Mouse (Mus musculus) thymus, adult 2 months (tissue): Measurements from ENCODE around the gene Gpr45. TPM values are rescaled to one million over a fixed set of nuclear protein-coding genes. Genes with fewer than 3 reads are reported as not detected.
A peak's percentile ranks its signal among the peaks of the same experiment; 100 is the strongest.

Experiments
- DNase-seq: peaks from one replicate; pipeline ENCODE4 v3.0.0; 2021
- H3K27ac ChIP-seq: fragments of 200-500 bp; 2 replicates; pipeline ENCODE4 v1.5.1; 2012; ENCODE audit warnings: low read length, control low read depth; ENCODE audit not compliant: control insufficient read depth, insufficient read depth
- H3K27me3 ChIP-seq: fragments of 200-500 bp; 2 replicates; pipeline ENCODE4 v1.6.1; 2012; ENCODE audit warnings: mild to moderate bottlenecking, low read length, moderate library complexity, mixed read lengths; ENCODE audit not compliant: control insufficient read depth, insufficient read depth
- H3K36me3 ChIP-seq: fragments of 200-500 bp; 2 replicates; pipeline ENCODE4 v1.6.1; 2012; ENCODE audit warnings: mild to moderate bottlenecking, low read length, moderate library complexity; ENCODE audit not compliant: control insufficient read depth, insufficient read depth
- H3K4me1 ChIP-seq: fragments of 200-500 bp; replicated peaks from 2 replicates; pipeline ENCODE4 v1.6.1; 2012; ENCODE audit warnings: low read length; ENCODE audit not compliant: control insufficient read depth, insufficient read depth
- H3K4me3 ChIP-seq: fragments of 200-500 bp; 2 replicates; pipeline ENCODE4 v1.5.1; 2012; ENCODE audit warnings: mild to moderate bottlenecking, low read length, control low read depth, moderate library complexity; ENCODE audit not compliant: control insufficient read depth, insufficient read depth
- CTCF ChIP-seq: fragments of 200-500 bp; IDR thresholded peaks from 2 replicates; pipeline ENCODE4 v1.5.1; 2012; ENCODE audit warnings: mild to moderate bottlenecking, control low read depth, low read length, moderate library complexity, borderline replicate concordance; ENCODE audit not compliant: control insufficient read depth, poor library complexity, insufficient read depth; ENCODE audit errors: extremely low read depth
- POLR2A ChIP-seq: fragments of 200-500 bp; IDR thresholded peaks from 2 replicates; pipeline ENCODE4 v1.6.1; 2012; ENCODE audit warnings: mild to moderate bottlenecking, low read length, control low read depth, moderate library complexity; ENCODE audit not compliant: control insufficient read depth, poor library complexity, insufficient read depth; ENCODE audit errors: extremely low read depth
- WGBS: fragments of 180-500 bp; shearing (Covaris S2); methylation state at CpG from one replicate; pipeline ENCODE4 v1.1.7; 2018; 5-methylcytosine and 5-hydroxymethylcytosine counted together
- polyA plus RNA-seq: library from polyadenylated mRNA; depleted of rRNA; stranded (reverse); fragments of >200 nt; gene quantifications from 2 replicates; pipeline ENCODE4 v1.2.3, GENCODE M21; 2012

Gpr45 gene
- polyA plus RNA-seq, 1 experiment = 2.4 TPM

DNA sequence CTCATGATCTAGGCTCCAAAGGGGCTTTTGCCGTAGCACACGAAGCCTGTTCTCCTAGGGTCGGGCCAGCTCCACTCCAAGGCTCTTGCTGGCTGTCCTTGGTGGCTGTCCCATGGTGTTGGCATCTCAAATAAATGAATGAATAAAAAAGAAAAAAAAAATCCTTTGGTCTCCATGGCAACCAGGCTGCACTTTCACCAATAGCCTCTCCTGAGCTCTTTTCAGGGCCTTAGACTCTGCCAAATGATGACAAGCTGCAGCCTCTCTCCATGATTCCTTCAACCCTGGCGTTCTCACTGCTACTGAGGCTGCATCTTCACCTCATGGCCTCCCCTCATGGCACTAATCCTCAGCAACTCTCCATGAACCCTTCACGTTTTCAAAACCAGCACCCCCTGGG lies 28.7 kb upstream of the Gpr45 start:
- Histone ChIP-seq H3K36me3 (no peaks in the 10 kb centered on the region), H3K27ac (no peak overlapping the region), H3K4me1 (no peaks in the 10 kb centered on the region), H3K27me3 (no peaks in the 10 kb centered on the region), H3K4me3 (no peak overlapping the region)
- no peak for DNase-seq
- TF ChIP-seq POLR2A (no peak), CTCF (no peak)
- 87% methylated on average over 5 of the region's 5 CpGs for WGBS

DNA sequence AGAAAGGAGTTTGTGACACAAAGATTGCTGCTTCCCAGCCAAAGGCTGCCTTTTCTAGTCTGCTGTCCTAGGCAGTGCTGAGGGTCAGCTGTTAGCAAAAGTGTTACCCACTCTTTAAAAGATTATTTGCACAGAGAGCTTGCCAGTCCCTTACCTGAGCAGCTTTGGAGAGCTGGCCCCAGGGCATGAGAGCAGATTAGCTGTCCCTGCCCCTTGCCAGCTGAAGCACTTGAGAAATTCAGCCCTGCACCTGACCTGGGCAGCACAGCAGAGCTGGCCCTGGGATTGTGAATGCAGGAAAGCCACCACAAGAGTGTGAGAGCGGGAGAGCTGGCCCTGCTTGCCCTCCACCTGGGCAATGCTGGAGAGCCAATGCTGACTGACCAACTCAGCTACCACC lies 19.1 kb upstream of the Gpr45 start:
- no peaks in the 10 kb centered on the region for H3K27me3 ChIP-seq
- no peak overlapping the region for H3K27ac ChIP-seq
- no peak for DNase-seq
- TF ChIP-seq POLR2A (no peak), CTCF (no peak)
- no peaks in the 10 kb centered on the region for H3K36me3 ChIP-seq
- H3K4me1 ChIP-seq = no peaks in the 10 kb centered on the region
- no peak overlapping the region for H3K4me3 ChIP-seq
- 94% methylated on average over 1 of the region's 1 CpGs for WGBS

DNA sequence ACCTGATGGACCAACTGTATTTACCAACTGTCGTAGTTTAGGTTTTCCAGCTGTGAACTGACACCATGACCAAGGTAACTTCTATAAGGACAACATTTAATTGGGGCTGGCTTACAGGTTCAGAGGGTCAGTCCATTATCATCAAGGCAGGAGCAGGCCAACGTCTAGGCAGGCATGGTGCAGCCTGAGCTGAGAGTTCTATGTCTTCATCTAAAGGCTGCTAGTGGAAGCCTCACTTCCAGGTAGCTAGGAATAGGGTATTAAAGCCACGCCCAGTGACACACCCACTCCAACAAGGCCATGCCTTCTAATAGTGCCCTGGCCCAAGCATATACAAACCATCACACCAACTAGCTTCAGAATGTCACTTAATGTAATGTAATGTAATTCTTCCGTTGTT lies 4.2 kb upstream of the Gpr45 start:
- H3K4me1 ChIP-seq = no peaks in the 10 kb centered on the region
- DNase-seq = no peak
- H3K36me3 ChIP-seq = no peaks in the 10 kb centered on the region
- no peak for TF ChIP-seq POLR2A
- no peaks in the 10 kb centered on the region; the same call in 1 of the 2 replicates for H3K27me3 ChIP-seq
- WGBS = 87% methylated on average over 4 of the region's 4 CpGs
- H3K27ac ChIP-seq = no peak overlapping the region
- H3K4me3 ChIP-seq = no peak overlapping the region

DNA sequence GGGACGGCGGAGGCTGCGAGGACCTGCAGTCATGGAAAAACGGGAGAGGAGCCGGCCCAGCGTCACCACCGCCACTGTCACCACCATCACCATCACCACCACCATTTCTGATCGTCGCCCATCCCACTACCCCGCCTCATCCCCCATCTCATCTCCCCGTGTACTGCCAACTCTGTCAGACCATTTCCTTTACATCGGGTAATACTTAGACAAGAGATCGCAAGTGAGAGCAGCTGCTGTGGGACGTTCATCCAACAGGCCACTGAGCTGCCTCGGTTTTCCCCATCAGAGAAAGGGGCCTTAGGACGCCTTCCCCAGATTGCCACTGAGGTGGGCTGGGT lies 780 bp downstream of the Gpr45 start:
- Histone ChIP-seq H3K27me3 (peaks cover 3% of the 10 kb centered on the region; the same call in 1 of the 2 replicates), H3K27ac (no peak overlapping the region), H3K4me1 (no peaks in the 10 kb centered on the region), H3K36me3 (no peaks in the 10 kb centered on the region), H3K4me3 (0 out of 2 replicates have a peak overlapping the region, but pooled peaks have one; percentile 26)
- 2% methylated on average over 16 of the region's 16 CpGs for WGBS
- DNase-seq = no peak
- TF ChIP-seq CTCF (no peak), POLR2A (no peak)

DNA sequence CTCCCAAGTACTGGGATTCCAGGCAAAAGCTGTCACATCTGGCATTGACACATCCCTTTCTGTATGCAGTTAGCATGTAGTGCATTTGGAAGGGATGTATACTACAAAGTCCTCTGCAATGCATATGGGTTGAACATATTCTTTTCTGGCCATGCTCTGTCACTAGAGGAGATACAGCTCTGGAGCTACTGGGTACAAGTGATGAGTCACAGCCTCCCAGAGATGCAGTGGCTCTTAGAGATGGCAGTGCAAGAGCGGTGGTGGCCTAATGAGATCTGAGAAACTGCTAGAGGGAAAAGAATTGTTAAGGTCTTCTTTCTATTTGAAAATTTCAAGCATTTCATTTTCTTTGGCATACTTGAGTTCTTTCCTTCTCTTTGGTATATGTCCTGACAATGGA lies 4.2 kb downstream of the Gpr45 start:
- TF ChIP-seq POLR2A = no peak
- no peak for TF ChIP-seq CTCF
- Histone ChIP-seq H3K4me3 (no peak overlapping the region), H3K27ac (no peak overlapping the region), H3K27me3 (peaks cover 3% of the 10 kb centered on the region; the same call in 1 of the 2 replicates), H3K36me3 (no peaks in the 10 kb centered on the region), H3K4me1 (no peaks in the 10 kb centered on the region)
- no peak for DNase-seq
- WGBS = 100% methylated on average over 1 of the region's 1 CpGs

DNA sequence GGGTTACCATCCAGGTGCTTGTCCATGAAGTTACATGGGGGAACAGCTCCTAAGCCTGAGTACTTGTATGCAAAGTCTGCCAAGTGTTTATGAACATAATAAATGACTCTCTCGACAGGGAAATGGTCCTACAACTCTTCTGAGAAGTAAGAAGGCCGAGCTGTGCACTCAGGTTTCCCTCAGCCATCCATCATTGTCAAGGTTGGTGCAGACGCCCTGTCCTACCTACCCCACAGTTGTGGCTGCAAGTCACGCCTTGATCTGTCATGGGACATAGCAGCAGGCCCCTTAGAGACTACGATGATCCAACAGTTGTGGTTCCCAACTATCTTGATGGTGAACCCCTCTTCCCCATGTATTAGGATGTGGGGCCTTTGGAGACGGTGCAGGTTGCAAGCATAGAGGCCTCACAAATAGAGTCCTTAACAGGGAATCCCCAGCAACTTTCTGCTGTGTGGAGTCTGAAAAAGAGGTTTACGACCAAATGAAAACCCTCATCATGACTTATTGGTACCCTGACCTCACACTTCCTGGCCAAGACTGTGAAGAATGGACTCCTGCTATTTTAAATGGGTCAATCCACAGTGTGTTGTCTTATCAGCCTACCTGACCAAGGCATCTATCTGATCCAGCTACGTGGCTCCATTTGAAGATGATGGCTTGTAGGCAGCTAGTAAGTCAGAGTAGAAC lies 30.6 kb downstream of the Gpr45 start:
- DNase-seq = no peak
- no peak for TF ChIP-seq POLR2A
- TF ChIP-seq CTCF = no peak
- Histone ChIP-seq H3K27me3 (no peaks in the 10 kb centered on the region), H3K4me1 (no peaks in the 10 kb centered on the region), H3K36me3 (no peaks in the 10 kb centered on the region), H3K27ac (no peak overlapping the region), H3K4me3 (no peak overlapping the region)
- WGBS = 70% methylated on average over 8 of the region's 8 CpGs

DNA sequence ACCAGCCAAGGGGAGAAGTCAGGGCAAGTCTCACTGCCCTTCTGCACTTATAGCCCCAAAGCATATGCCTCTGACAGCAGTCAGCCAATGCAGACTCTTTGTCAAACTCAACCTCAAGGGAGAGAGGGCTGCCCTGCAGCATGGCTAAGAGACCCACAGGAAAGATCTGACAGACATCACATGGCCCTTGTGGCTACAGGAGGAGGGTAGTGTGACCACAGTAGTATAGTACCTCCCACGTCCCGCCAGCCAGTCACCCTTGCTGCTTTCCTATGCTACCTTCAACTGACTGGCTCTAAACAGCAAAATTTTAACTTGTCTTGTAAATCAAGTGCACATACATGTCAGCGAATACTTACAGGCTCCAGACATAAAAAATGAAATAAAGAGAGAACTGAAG lies 31.4 kb downstream of the Gpr45 start:
- no peak overlapping the region for H3K27ac ChIP-seq
- no peaks in the 10 kb centered on the region for H3K4me1 ChIP-seq
- 15% methylated on average over 3 of the region's 3 CpGs for WGBS

More for the DNA sequence above, 31.4 kb downstream of the Gpr45 start:
- H3K36me3 ChIP-seq = no peaks in the 10 kb centered on the region
- TF ChIP-seq POLR2A = no peak
- no peak for TF ChIP-seq CTCF
- H3K27me3 ChIP-seq = no peaks in the 10 kb centered on the region
- H3K4me3 ChIP-seq = no peak overlapping the region
- DNase-seq = no peak
